Mouse (Mus musculus) forelimb bud, embryonic 11.5 days (tissue): ENCODE results near the gene Fpgs.
A peak's percentile ranks its signal among the peaks of the same experiment; 100 is the strongest.

Experiments
- DNase-seq: peaks from one replicate; pipeline ENCODE4 v3.0.0-alpha.2; 2012; ENCODE audit warnings: low read depth, low spot score

The Fpgs gene

GRCm38 (mm10) chr2:32724832-32725790 is 21.2 kb upstream of the Fpgs start:
- DNase-seq, result no peak

- DNase-seq, result no peak
Measured at GRCm38 (mm10) chr2:32724149-32724548, 20.2 kb upstream of the Fpgs start.

GRCm38 (mm10) chr2:32722581-32722980 is 18.6 kb upstream of the Fpgs start:
- DNase-seq, result no peak

- DNase-seq, result no peak
Measured at GRCm38 (mm10) chr2:32722046-32722445, 18.1 kb upstream of the Fpgs start.

GRCm38 (mm10) chr2:32720681-32721229 is 16.8 kb upstream of the Fpgs start, which contains the start of gene Sh2d3c:
TSS of gene Sh2d3c (plus strand) at chr2:32721055.
- no peak for DNase-seq

- no peak for DNase-seq
Measured at GRCm38 (mm10) chr2:32720053-32720452, 16.1 kb upstream of the Fpgs start.

- DNase-seq, result no peak
Measured at GRCm38 (mm10) chr2:32718761-32719160, 14.8 kb upstream of the Fpgs start.

GRCm38 (mm10) chr2:32714987-32715425 is 11.1 kb upstream of the Fpgs start:
- DNase-seq, result no peak

GRCm38 (mm10) chr2:32714117-32714986 is 10.4 kb upstream of the Fpgs start:
- no peak for DNase-seq

- DNase-seq, result peak; percentile 88
Measured at GRCm38 (mm10) chr2:32712934-32713817, 9.2 kb upstream of the Fpgs start, which contains the start of gene Cdk9. TSS of gene Cdk9 (minus strand) at chr2:32713076.

- DNase-seq, result peak; percentile 87
Measured at GRCm38 (mm10) chr2:32712586-32712933, 8.6 kb upstream of the Fpgs start.

- DNase-seq, result peak; percentile 49
Measured at GRCm38 (mm10) chr2:32712108-32712551, 8.2 kb upstream of the Fpgs start.

- no peak for DNase-seq
Measured at GRCm38 (mm10) chr2:32711301-32712056, 7.5 kb upstream of the Fpgs start.

- DNase-seq, result no peak
Measured at GRCm38 (mm10) chr2:32710425-32710824, 6.5 kb upstream of the Fpgs start.

- DNase-seq, result no peak
Measured at GRCm38 (mm10) chr2:32709521-32710137, 5.7 kb upstream of the Fpgs start.

GRCm38 (mm10) chr2:32708643-32709042 is 4.7 kb upstream of the Fpgs start:
- peak; percentile 77 for DNase-seq

- DNase-seq, result no peak
Measured at GRCm38 (mm10) chr2:32706971-32707370, 3.0 kb upstream of the Fpgs start.

GRCm38 (mm10) chr2:32705018-32705417 is 1.1 kb upstream of the Fpgs start:
- no peak for DNase-seq

GRCm38 (mm10) chr2:32703046-32703445 is 899 bp downstream of the Fpgs start:
- no peak for DNase-seq
